Mouse (Mus musculus) erythroblast, embryonic 14.5 days (primary cell): ENCODE results near the gene Mmd. TPM values are rescaled to one million over a fixed set of nuclear protein-coding genes. Genes with fewer than 3 reads are reported as not detected.
"Not testable (repeated sequence)": the region's sequence is repeated elsewhere in the genome, so short reads cannot be mapped to it uniquely, and the experiment has no call there.

ENCODE experiments used
- H3K27me3 ChIP-seq: 2 replicates; pipeline ENCODE4 v1.6.1; 2012; ENCODE audit warnings: inconsistent platforms; ENCODE audit not compliant: control insufficient read depth
- H3K36me3 ChIP-seq: 2 replicates; pipeline ENCODE4 v1.6.1; 2012; ENCODE audit warnings: mild to moderate bottlenecking, inconsistent platforms; ENCODE audit not compliant: control insufficient read depth
- H3K4me1 ChIP-seq: 2 replicates; pipeline ENCODE4 v1.6.1; 2012; ENCODE audit warnings: inconsistent platforms; ENCODE audit not compliant: control insufficient read depth
- H3K4me3 ChIP-seq: replicated peaks from 2 replicates; pipeline ENCODE3; 2012; ENCODE audit warnings: moderate library complexity, mild to moderate bottlenecking, inconsistent platforms
- H3K9me3 ChIP-seq: 2 replicates; pipeline ENCODE4 v1.6.1; 2012; ENCODE audit warnings: low read length, inconsistent platforms, mixed read lengths; ENCODE audit not compliant: control insufficient read depth
- GATA1 ChIP-seq: IDR thresholded peaks from 2 replicates; pipeline ENCODE4 v1.6.1; 2012; ENCODE audit warnings: low read length, inconsistent platforms, mixed read lengths
- TAL1 ChIP-seq: IDR thresholded peaks from 3 replicates; pipeline ENCODE4 v1.6.1; 2012; ENCODE audit warnings: low read length, inconsistent platforms, mixed read lengths
- polyA plus RNA-seq: library from polyadenylated mRNA; stranded (reverse); fragments of >175 nt; gene quantifications from 2 replicates; pipeline ENCODE4 v1.2.3, GENCODE M21; 2012

The Mmd gene
- polyA plus RNA-seq, 1 experiment, result 0.04 TPM

- Histone ChIP-seq H3K4me3 (no peak overlapping the region), H3K4me1 (no peaks in the 10 kb centered on the region), H3K36me3 (no peaks in the 10 kb centered on the region; the same call in 1 of the 2 replicates), H3K27me3 (no peaks in the 10 kb centered on the region), H3K9me3 (no peaks in the 10 kb centered on the region)
- TF ChIP-seq GATA1, result no peak
- TF ChIP-seq TAL1, result no peak
Observed at GRCm38 (mm10) chr11:90270132-90270877, 21.0 kb downstream of the Mmd start.

- no peak overlapping the region for H3K4me3 ChIP-seq
- TF ChIP-seq GATA1 (no peak), TAL1 (no peak)
Observed at GRCm38 (mm10) chr11:90274187-90274586, 24.9 kb downstream of the Mmd start.

GRCm38 (mm10) chr11:90275663-90276062 lies 26.4 kb downstream of the Mmd start:
- no peaks in the 10 kb centered on the region for H3K27me3 ChIP-seq
- TF ChIP-seq TAL1 (no peak), GATA1 (no peak)

More at GRCm38 (mm10) chr11:90274187-90274586, 24.9 kb downstream of the Mmd start:
- Histone ChIP-seq H3K9me3 (no peaks in the 10 kb centered on the region), H3K36me3 (no peaks in the 10 kb centered on the region; the same call in 1 of the 2 replicates), H3K27me3 (no peaks in the 10 kb centered on the region), H3K4me1 (no peaks in the 10 kb centered on the region)

GRCm38 (mm10) chr11:90276150-90276549 lies 26.9 kb downstream of the Mmd start:
- Histone ChIP-seq H3K4me3 (no peak overlapping the region), H3K27me3 (no peaks in the 10 kb centered on the region), H3K9me3 (no peaks in the 10 kb centered on the region), H3K4me1 (no peaks in the 10 kb centered on the region), H3K36me3 (no peaks in the 10 kb centered on the region; the same call in 1 of the 2 replicates)
- no peak for TF ChIP-seq TAL1
- TF ChIP-seq GATA1, result no peak

More at GRCm38 (mm10) chr11:90275663-90276062, 26.4 kb downstream of the Mmd start:
- Histone ChIP-seq H3K4me1 (no peaks in the 10 kb centered on the region), H3K9me3 (no peaks in the 10 kb centered on the region), H3K4me3 (no peak overlapping the region), H3K36me3 (no peaks in the 10 kb centered on the region; the same call in 1 of the 2 replicates)

GRCm38 (mm10) chr11:90276561-90276960 lies 27.3 kb downstream of the Mmd start:
- no peak overlapping the region for H3K4me3 ChIP-seq
- H3K27me3 ChIP-seq, result no peaks in the 10 kb centered on the region
- H3K9me3 ChIP-seq, result no peaks in the 10 kb centered on the region
- TF ChIP-seq GATA1, result no peak
- no peak for TF ChIP-seq TAL1
- H3K4me1 ChIP-seq, result no peaks in the 10 kb centered on the region
- no peaks in the 10 kb centered on the region for H3K36me3 ChIP-seq

GRCm38 (mm10) chr11:90280069-90280468 lies 30.8 kb downstream of the Mmd start:
- no peaks in the 10 kb centered on the region for H3K27me3 ChIP-seq
- no peaks in the 10 kb centered on the region for H3K36me3 ChIP-seq
- TF ChIP-seq GATA1 (no peak), TAL1 (no peak)
- H3K4me3 ChIP-seq, result no peak overlapping the region
- no peaks in the 10 kb centered on the region for H3K4me1 ChIP-seq
- H3K9me3 ChIP-seq, result no peaks in the 10 kb centered on the region

GRCm38 (mm10) chr11:90281943-90282342 lies 32.7 kb downstream of the Mmd start:
- not testable (repeated sequence) for H3K36me3 ChIP-seq, H3K9me3 ChIP-seq, H3K4me1 ChIP-seq, H3K27me3 ChIP-seq, H3K4me3 ChIP-seq

GRCm38 (mm10) chr11:90283159-90283558 lies 33.9 kb downstream of the Mmd start:
- H3K4me3 ChIP-seq, result no peak overlapping the region
- H3K4me1 ChIP-seq, result no peaks in the 10 kb centered on the region
- no peaks in the 10 kb centered on the region for H3K27me3 ChIP-seq
- TF ChIP-seq TAL1 (no peak), GATA1 (no peak)
- no peaks in the 10 kb centered on the region for H3K36me3 ChIP-seq
- no peaks in the 10 kb centered on the region for H3K9me3 ChIP-seq

GRCm38 (mm10) chr11:90283601-90284000 lies 34.3 kb downstream of the Mmd start:
- Histone ChIP-seq H3K27me3 (no peaks in the 10 kb centered on the region), H3K9me3 (no peaks in the 10 kb centered on the region), H3K4me3 (no peak overlapping the region), H3K4me1 (no peaks in the 10 kb centered on the region), H3K36me3 (no peaks in the 10 kb centered on the region)
- TF ChIP-seq TAL1 (no peak), GATA1 (no peak)
